Comparison of ENCODE assay signal across 15 mouse cellular contexts in genomic region chr1:163662416-163662815, GRCm38 (mm10).
"Had no signal": no experiment of that assay in that cellular context is flagged by ENCODE, and none has a peak within 500 bp of the region (broad histone marks: within the 10 kb centered on the region; RNA-seq: fewer than 3 reads in every experiment).

No protein-coding gene starts in this region.

- H3K36me3 ChIP-seq: neural tube, embryonic 15.5 days; stomach, embryonic 15.5 days had no signal

- H3K4me3 ChIP-seq: neural tube, embryonic 15.5 days; stomach, embryonic 15.5 days had no signal

- H3K27ac ChIP-seq: neural tube, embryonic 15.5 days; stomach, embryonic 15.5 days; stomach, postnatal 0 days had no signal

- H3K4me1 ChIP-seq: stomach, embryonic 15.5 days had no signal

- DNase-seq: retina, postnatal 1 day; right cerebral cortex, adult 18-20 months; right cerebral cortex, postnatal 14 days; right cerebral cortex, postnatal 25 days; right cerebral cortex, postnatal 4 days; spleen, adult 18-20 months; thymus, adult 18-20 months; thymus, adult 2 months; thymus, postnatal 14 days; thymus, postnatal 25 days; thymus, postnatal 36 days; thymus, postnatal 4 days had no signal

- H3K27me3 ChIP-seq: neural tube, embryonic 15.5 days; stomach, embryonic 15.5 days had no signal

- H3K9ac ChIP-seq: neural tube, embryonic 15.5 days; stomach, embryonic 15.5 days had no signal

- H3K9me3 ChIP-seq: neural tube, embryonic 15.5 days; stomach, embryonic 15.5 days had no signal

- H3K4me2 ChIP-seq: neural tube, embryonic 15.5 days; stomach, embryonic 15.5 days had no signal
